Mouse (Mus musculus) ES-Bruce4 (cell line): ENCODE measurements around the gene Prkcsh. TPM values are rescaled to one million over a fixed set of nuclear protein-coding genes. Genes with fewer than 3 reads are reported as not detected.

Experiments
- H3K27ac ChIP-seq: 2 replicates; pipeline ENCODE4 v1.5.1; 2012; ENCODE audit warnings: low read length, inconsistent platforms; ENCODE audit not compliant: insufficient read depth
- H3K27me3 ChIP-seq: 2 replicates; pipeline ENCODE4 v1.6.1; 2012; ENCODE audit warnings: mild to moderate bottlenecking, low read length, inconsistent platforms; ENCODE audit not compliant: control insufficient read depth, poor library complexity, insufficient read depth, severe bottlenecking
- H3K36me3 ChIP-seq: 2 replicates; pipeline ENCODE4 v1.6.1; 2012; ENCODE audit warnings: inconsistent platforms, mild to moderate bottlenecking, low read length, moderate library complexity; ENCODE audit not compliant: control insufficient read depth, poor library complexity, insufficient read depth, severe bottlenecking
- H3K4me1 ChIP-seq: one replicate; pipeline ENCODE4 v1.8.1; 2011; ENCODE audit warnings: low read length; ENCODE audit not compliant: control insufficient read depth, insufficient read depth
- H3K4me3 ChIP-seq: 2 replicates; pipeline ENCODE4 v1.5.1; 2011; ENCODE audit warnings: low read depth, mild to moderate bottlenecking, low read length
- H3K9ac ChIP-seq: 2 replicates; pipeline ENCODE4 v1.6.1; 2012; ENCODE audit warnings: low read depth, mild to moderate bottlenecking, inconsistent platforms; ENCODE audit not compliant: poor library complexity, severe bottlenecking
- H3K9me3 ChIP-seq: replicated peaks from 2 replicates; pipeline ENCODE4 v1.6.1; 2012; ENCODE audit warnings: mild to moderate bottlenecking, low read length, inconsistent platforms; ENCODE audit not compliant: control insufficient read depth, poor library complexity, insufficient read depth, severe bottlenecking
- CTCF ChIP-seq: IDR thresholded peaks from one replicate; pipeline ENCODE4 v1.8.1; 2011; ENCODE audit warnings: low read depth, low read length
- EP300 ChIP-seq: IDR thresholded peaks from 2 replicates; pipeline ENCODE4 v1.6.1; 2011; ENCODE audit warnings: low read depth, low read length; ENCODE audit not compliant: insufficient read depth
- POLR2A ChIP-seq: IDR thresholded peaks from one replicate; pipeline ENCODE4 v1.8.1; 2011; ENCODE audit warnings: low read length; ENCODE audit not compliant: insufficient read depth
- polyA plus RNA-seq: library from polyadenylated mRNA; stranded (reverse); fragments of >200 nt; gene quantifications from 2 replicates; pipeline ENCODE4 v1.2.4, GENCODE M21; 2011; ENCODE audit warnings: low read depth; ENCODE audit not compliant: missing spikeins, insufficient read depth, insufficient read length

The Prkcsh gene
- polyA plus RNA-seq, 1 experiment: 108 TPM

DNA sequence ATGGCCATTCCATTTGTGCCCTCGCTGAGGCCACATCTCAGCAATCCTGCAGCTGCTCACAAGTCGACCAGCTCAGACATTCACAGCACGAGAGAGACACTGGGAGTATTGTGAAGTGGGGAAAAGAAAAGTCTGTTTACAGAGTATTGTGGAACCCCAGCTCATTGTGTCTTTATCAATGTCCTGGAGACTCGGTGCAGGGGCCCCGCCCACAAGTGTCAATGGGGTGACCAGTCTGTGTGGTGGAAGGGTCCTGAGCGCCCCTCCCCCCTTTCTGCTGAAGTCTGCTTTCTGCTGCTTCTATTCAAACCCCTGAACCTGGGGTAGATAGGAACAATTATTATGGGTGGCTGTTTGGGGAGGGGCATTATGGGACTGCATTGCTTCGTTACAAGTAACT, 25.9 kb downstream of the Prkcsh start:
- TF ChIP-seq CTCF (no peak), EP300 (no peak), POLR2A (no peak)
- Histone ChIP-seq H3K27me3 (no peaks in the 10 kb centered on the region), H3K4me1 (no peaks in the 10 kb centered on the region), H3K36me3 (no peaks in the 10 kb centered on the region), H3K27ac (no peak overlapping the region), H3K4me3 (no peak overlapping the region), H3K9me3 (no peaks in the 10 kb centered on the region), H3K9ac (no peak overlapping the region)

DNA sequence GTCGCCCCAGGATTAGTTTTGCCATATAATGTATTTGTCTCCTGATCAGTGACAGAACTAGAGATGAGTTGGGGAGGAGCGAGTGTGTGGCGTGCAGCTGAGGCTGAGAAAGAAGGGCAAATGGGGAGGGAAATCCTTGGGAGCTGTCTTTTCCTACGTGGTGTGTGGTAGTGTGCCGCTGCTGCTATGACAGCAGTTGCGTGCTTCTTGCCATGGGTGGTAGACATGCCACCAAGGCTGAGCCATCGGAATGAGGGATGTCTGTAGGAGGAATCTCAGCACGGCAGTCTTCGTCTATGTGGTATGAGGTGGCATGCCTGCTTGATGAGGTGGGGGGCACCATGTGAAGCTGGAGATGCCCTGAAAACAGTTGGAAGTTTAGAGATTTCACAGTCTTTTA, 27.8 kb downstream of the Prkcsh start:
- no peak overlapping the region for H3K9ac ChIP-seq
- H3K4me3 ChIP-seq: no peak overlapping the region
- H3K9me3 ChIP-seq: no peaks in the 10 kb centered on the region
- H3K36me3 ChIP-seq: no peaks in the 10 kb centered on the region
- H3K27ac ChIP-seq: no peak overlapping the region
- TF ChIP-seq POLR2A (no peak), EP300 (no peak), CTCF (no peak)
- no peaks in the 10 kb centered on the region for H3K4me1 ChIP-seq
- no peaks in the 10 kb centered on the region for H3K27me3 ChIP-seq

DNA sequence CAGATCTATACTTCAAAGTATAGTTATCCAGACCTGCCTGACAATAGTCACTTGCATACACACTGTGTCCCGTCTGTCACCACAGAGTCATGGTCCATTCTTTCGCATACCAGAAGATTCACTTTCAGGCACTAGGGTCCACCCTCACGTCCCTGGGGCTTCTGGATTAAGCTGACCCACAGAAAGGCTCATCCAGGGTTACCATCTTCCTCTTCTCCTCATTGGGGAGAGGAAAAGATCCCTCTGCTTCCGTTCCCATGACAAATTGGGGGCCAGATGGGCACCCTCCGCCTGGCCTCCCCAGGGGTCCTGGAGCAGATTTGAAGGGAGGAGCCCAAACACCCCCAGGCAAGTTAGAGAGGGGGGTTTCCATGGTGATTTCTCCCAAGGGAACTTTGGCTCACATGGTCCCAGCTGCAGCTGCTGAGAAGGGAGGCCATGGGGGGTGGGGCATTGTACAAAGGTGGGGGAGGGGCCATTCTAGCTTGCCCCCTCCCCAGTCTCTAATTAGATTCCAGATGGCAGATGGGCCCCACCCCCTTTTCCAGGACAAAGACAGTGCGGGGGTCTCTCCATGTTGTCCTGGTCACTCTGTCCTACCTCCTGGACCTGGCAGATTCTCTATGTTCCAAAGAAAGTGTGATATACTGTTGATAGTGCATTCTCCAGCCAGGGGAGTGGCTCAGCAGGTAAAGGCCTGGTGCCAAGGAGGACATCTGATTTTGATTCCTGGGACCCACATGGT, 32.9 kb downstream of the Prkcsh start:
- no peaks in the 10 kb centered on the region for H3K27me3 ChIP-seq
- no peaks in the 10 kb centered on the region for H3K36me3 ChIP-seq
- H3K9me3 ChIP-seq: no peaks in the 10 kb centered on the region
- H3K4me1 ChIP-seq: peaks cover 5% of the 10 kb centered on the region
- H3K9ac ChIP-seq: no peak overlapping the region
- no peak for TF ChIP-seq POLR2A
- peak; percentile 40; the same call in 1 of the 2 replicates for TF ChIP-seq EP300
- no peak for TF ChIP-seq CTCF
- no peak overlapping the region for H3K27ac ChIP-seq
- H3K4me3 ChIP-seq: no peak overlapping the region

DNA sequence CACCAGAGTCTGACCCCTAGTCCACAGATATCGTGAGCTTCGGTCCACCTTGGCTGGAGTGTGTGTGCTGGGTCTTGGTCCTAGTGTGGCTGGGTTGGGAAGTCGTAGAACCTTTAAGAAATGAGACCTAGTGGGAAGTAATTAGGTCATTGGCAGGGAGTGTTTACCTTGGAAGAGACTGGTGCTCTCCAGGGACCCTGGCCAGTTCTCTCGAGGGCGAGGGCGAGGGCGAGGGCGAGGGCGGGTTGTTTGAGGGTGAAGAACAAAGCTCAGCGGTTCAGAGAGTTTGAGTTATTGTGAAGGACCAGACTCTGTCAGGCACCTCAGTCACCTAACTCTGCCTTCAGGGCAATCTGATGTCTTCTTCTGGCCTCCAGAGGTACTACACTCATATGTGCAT, 35.2 kb downstream of the Prkcsh start:
- Histone ChIP-seq H3K9ac (no peak overlapping the region), H3K27ac (no peak overlapping the region), H3K4me1 (peaks cover 5% of the 10 kb centered on the region), H3K4me3 (no peak overlapping the region), H3K36me3 (no peaks in the 10 kb centered on the region), H3K9me3 (no peaks in the 10 kb centered on the region), H3K27me3 (no peaks in the 10 kb centered on the region)
- TF ChIP-seq EP300 (no peak), CTCF (no peak), POLR2A (no peak)

DNA sequence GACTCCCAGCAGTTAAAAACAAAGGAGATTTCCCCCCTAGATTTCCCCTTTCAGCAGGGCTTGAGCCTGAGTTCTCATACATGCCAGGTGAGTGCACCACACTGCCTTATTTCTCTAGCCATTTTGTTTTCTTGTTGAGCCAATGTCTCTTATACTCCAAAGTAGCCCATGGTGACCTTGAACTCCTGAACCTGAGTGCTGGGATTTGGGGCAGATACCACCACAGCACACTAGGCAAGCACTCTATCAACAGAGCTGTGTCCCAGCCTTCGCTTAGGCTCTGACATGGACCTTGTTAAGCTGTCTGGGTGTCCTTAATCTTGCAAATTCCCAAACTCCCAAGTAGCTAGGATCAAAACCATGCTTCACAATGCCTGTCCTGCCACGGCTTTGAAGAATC, 39.2 kb downstream of the Prkcsh start:
- no peaks in the 10 kb centered on the region for H3K27me3 ChIP-seq
- H3K9me3 ChIP-seq: no peaks in the 10 kb centered on the region
- H3K27ac ChIP-seq: no peak overlapping the region
- no peak overlapping the region for H3K4me3 ChIP-seq
- TF ChIP-seq CTCF: no peak
- no peak for TF ChIP-seq EP300
- no peak for TF ChIP-seq POLR2A
- H3K4me1 ChIP-seq: no peaks in the 10 kb centered on the region
- H3K36me3 ChIP-seq: no peaks in the 10 kb centered on the region
- no peak overlapping the region for H3K9ac ChIP-seq

DNA sequence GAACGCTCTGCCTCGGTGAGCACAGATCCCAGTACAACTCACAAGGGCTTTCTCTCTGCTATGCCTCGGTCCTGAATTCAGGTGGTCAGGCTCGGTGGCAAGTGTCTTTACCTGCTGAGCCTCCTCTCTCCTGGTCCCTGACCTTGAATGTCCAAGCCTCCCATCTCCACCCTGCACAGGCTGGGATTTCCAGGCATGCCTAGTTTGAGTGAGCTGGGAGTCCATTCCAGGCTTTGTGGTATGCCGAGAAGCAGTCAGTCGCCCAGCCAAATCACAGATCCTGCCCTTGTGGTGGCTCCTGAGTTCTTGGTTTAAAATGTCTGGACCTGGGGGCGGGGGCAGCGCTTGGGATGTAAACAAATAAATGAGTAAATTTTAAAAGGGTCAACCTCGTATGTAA, 44.7 kb downstream of the Prkcsh start:
- no peaks in the 10 kb centered on the region for H3K4me1 ChIP-seq

More for the DNA sequence above, 44.7 kb downstream of the Prkcsh start:
- Histone ChIP-seq H3K9ac (no peak overlapping the region), H3K9me3 (no peaks in the 10 kb centered on the region), H3K27me3 (no peaks in the 10 kb centered on the region; the same call in 1 of the 2 replicates), H3K27ac (no peak overlapping the region), H3K4me3 (no peak overlapping the region), H3K36me3 (no peaks in the 10 kb centered on the region)
- TF ChIP-seq POLR2A (no peak), EP300 (no peak), CTCF (no peak)
